Mouse (Mus musculus): Measurements from ENCODE around the gene Lhx8. TPM values are rescaled to one million over a fixed set of nuclear protein-coding genes. Genes with fewer than 3 reads are reported as not detected.

Gene Lhx8
- polyA plus RNA-seq, 1 experiment from 2014 or later: 0.27 TPM

DNA sequence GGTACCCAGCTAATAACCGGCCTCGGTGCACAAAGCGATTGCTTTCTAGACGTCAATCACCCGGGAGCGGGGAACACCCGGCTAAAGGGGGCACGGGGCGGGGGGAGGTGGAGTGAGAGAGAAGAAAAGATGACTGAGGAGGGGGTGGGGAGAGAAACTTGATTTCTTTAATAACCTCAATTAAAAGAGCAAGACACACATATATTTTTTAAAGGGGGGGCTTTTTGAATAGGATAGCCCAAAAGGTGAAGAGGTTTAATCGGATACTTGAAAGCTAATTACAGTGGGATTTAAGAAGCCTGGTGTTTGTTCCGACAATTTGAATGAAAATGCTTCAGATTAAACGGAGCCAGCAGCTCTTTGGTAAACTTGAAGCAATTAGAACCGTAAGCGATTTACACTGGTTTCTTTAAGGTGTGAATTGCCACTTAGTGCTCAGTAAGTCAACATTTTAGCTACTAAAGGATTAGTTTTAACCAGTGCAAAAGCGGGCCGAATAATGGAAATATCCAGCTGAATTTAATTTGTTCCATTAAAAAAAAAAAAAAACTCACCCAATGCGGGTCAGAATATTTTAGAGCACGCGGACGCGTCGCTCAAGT is 1.6 kb downstream of the Lhx8 start:
- Histone ChIP-seq H3K9me3 (ENCODE audit: control insufficient read depth, low read length) (no peaks in the 10 kb centered on the region), H3K9ac (ENCODE audit: low read length) (peak overlapping the region; percentile 26; the same call in 1 of the 2 replicates), H3K4me2 (ENCODE audit: low read depth) (peak overlapping the region; percentile 67), H3K27ac (ENCODE audit: low read depth, low read length) (no peak overlapping the region), H3K27me3 (ENCODE audit: control insufficient read depth, insufficient read depth, low read length) (peaks cover 83% of the 10 kb centered on the region), H3K36me3 (ENCODE audit: control insufficient read depth, insufficient read depth, low read length) (no peaks in the 10 kb centered on the region), H3K4me1 (ENCODE audit: control insufficient read depth, insufficient read depth, low read length) (peaks cover 15% of the 10 kb centered on the region), H3K4me3 (ENCODE audit: low read depth, low read length) (peak overlapping the region; percentile 35)
- ATAC-seq (ENCODE audit: insufficient read depth, low FRiP score, low TSS enrichment) (no peak), DNase-seq (ENCODE audit: low spot score) (no peak)
- WGBS: under 1% methylated on average over 22 of the region's 22 CpGs

DNA sequence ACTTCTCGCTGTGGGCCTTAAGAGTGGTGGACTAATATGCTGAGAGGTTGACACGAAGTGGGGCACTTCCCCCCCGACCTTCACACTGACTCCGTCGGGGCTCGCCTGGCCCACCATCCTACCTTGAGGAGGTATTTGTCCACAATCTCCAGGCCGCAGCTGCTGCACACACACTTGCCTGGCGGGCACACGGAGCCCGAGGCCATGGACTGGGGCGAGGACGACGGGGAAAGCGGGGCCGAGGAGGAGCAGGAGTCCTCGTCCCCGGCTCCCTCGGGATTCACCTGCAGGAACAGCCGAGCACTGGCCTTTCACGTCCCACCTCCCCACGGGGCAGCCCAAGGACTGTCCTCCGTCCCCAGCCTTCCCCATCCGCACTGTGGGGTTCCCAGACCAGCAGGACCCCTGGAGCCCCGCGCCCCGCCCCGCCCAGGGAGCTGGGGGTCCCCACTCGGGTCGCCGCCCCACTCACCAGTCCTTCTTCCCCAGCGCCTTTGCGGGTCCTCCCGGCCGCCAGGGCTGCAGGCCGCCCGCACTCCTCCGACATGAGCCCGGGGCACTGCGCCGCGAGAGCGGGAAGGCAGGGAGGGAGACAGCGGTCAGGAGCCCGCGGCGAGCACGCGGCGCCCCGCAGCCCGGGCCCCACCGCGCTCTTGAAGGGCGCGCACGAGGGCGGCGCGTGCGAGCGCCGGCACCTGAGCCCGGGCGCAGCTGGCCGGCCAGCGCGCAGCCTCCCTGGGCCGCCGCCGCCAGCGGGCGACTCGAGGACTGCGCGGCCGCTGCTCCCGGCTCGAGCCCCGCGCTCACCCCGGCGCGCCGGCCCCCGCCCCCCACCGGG is 2.4 kb downstream of the Lhx8 start:
- DNase-seq (ENCODE audit: low spot score): peak; percentile 76
- Histone ChIP-seq H3K27me3 (ENCODE audit: control insufficient read depth, insufficient read depth, low read length) (peaks cover 78% of the 10 kb centered on the region), H3K27ac (ENCODE audit: low read depth, low read length) (no peak overlapping the region), H3K36me3 (ENCODE audit: control insufficient read depth, insufficient read depth, low read length) (no peaks in the 10 kb centered on the region), H3K4me2 (ENCODE audit: low read depth) (peak overlapping the region; percentile 67), H3K9ac (ENCODE audit: low read length) (peak overlapping the region; percentile 26), H3K4me1 (ENCODE audit: control insufficient read depth, insufficient read depth, low read length) (peaks cover 15% of the 10 kb centered on the region), H3K4me3 (ENCODE audit: low read depth, low read length) (peak overlapping the region; percentile 35), H3K9me3 (ENCODE audit: control insufficient read depth, low read length) (no peaks in the 10 kb centered on the region)
- WGBS: under 1% methylated on average over 83 of the region's 86 CpGs
- ATAC-seq (ENCODE audit: insufficient read depth, low FRiP score, low TSS enrichment): peak; percentile 89

DNA sequence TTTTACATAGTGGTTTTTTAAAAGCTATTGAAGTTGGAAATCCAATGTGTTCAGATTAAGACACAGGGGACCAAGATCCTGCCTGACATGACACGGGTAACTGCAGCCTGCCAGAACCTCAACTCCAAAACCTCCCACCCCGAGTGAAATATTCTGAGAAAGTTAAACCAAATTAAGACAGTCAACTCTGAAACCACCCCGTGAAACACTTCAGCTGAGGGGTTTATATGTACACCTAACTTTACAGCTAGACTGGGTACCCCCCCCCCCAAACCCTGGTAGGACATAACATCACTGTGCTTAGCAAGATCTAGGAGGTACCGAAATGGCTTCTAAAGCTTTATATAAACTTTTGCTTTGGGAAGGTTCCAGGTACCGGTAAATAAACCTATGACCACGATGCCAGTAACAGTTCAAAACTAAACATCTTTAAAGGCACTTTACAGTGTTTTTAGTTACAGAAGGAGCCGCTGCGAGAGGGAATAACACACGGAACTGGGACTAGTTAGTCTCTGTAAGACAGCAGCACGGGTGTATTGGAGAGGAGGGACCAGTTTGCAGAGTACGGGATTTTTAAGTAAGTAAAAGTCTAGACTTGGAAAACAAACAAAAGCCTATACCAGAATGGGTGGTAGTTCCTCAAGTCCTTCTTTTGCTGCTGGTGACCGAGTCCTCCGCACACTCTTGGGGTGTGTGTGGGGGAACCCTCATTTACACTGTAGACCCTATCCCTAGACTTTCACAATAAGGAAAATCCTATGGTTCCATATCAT is 3.2 kb downstream of the Lhx8 start:
- no peak; the same call in 1 of the 2 replicates for ATAC-seq (ENCODE audit: insufficient read depth, low FRiP score, low TSS enrichment)
- H3K4me1 ChIP-seq (ENCODE audit: control insufficient read depth, insufficient read depth, low read length): peaks cover 15% of the 10 kb centered on the region
- WGBS: 2% methylated on average over 13 of the region's 13 CpGs
- peaks cover 70% of the 10 kb centered on the region for H3K27me3 ChIP-seq (ENCODE audit: control insufficient read depth, insufficient read depth, low read length)
- H3K4me2 ChIP-seq (ENCODE audit: low read depth): no peak overlapping the region
- H3K9ac ChIP-seq (ENCODE audit: low read length): no peak overlapping the region
- H3K36me3 ChIP-seq (ENCODE audit: control insufficient read depth, insufficient read depth, low read length): no peaks in the 10 kb centered on the region
- DNase-seq (ENCODE audit: low spot score): peak; percentile 41
- H3K4me3 ChIP-seq (ENCODE audit: low read depth, low read length): no peak overlapping the region
- no peaks in the 10 kb centered on the region for H3K9me3 ChIP-seq (ENCODE audit: control insufficient read depth, low read length)
- no peak overlapping the region for H3K27ac ChIP-seq (ENCODE audit: low read depth, low read length)

DNA sequence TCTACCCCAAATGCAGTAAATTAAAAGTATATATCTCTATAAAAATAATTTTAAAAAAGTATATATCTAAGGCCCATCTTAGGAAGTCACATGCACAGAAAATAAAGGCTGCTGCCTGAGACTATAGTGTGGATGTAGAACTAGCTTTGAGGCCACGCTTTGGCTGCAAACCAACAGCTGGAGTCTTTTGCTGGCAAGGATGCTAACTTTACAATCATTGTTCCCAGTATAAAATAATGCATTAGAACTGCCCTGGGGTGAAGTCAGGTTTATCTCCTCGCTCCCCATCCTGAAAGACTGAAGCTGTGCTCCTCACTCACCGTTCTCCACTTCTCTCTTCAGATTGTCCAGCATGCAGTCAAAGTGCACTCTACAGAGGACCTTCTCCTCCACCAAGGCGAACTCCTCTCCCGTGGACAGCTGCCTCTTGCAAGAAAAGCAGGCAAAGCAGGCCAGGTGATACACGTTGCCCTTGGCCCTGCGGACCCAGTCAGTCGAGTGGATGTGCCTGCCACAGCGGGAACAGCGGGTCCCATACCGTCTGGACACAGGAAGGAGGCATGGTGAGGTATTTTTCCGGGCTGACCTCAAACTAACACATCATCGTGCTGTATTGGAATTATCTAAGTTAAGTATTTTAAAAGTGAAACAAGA is 8.4 kb downstream of the Lhx8 start:
- DNase-seq (ENCODE audit: low spot score): no peak
- 70% methylated on average over 13 of the region's 13 CpGs for WGBS
- Histone ChIP-seq H3K9ac (ENCODE audit: low read length) (no peak overlapping the region), H3K27me3 (ENCODE audit: control insufficient read depth, insufficient read depth, low read length) (peaks cover 24% of the 10 kb centered on the region), H3K36me3 (ENCODE audit: control insufficient read depth, insufficient read depth, low read length) (no peaks in the 10 kb centered on the region), H3K4me1 (ENCODE audit: control insufficient read depth, insufficient read depth, low read length) (no peaks in the 10 kb centered on the region), H3K27ac (ENCODE audit: low read depth, low read length) (no peak overlapping the region), H3K9me3 (ENCODE audit: control insufficient read depth, low read length) (no peaks in the 10 kb centered on the region), H3K4me2 (ENCODE audit: low read depth) (no peak overlapping the region), H3K4me3 (ENCODE audit: low read depth, low read length) (no peak overlapping the region)
- no peak for ATAC-seq (ENCODE audit: insufficient read depth, low FRiP score, low TSS enrichment)

DNA sequence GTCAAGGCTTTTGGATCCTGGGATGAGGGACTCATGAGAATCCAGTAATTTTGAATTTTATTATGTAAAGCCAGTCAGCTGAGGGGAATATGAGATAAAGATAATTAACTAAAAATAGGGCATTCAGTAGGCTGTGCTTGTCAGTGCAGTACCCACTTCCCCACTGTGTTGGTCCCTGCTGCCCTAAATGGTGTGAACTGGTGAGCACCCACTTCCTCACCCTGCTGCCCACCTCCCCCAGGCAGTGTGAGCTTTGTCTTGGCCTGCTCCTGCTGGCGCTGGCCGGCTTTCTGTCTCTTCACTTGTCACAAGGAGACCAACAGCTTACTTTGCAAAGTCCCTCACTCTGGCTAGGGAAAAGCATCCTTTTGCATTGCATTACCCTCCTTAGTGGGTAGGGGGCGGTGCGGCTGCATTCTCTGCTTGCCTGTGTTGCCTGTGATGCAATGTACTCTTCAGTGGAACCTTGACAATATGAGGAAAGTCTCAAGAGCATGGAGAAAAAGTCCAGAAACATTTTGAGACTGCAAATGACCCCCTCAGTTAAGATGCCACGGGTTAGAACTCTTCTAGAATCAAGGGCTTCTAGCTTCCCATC is 12.7 kb downstream of the Lhx8 start:
- ATAC-seq (ENCODE audit: insufficient read depth, low FRiP score, low TSS enrichment) (no peak), DNase-seq (ENCODE audit: low spot score) (no peak)
- Histone ChIP-seq H3K4me3 (ENCODE audit: low read depth, low read length) (no peak overlapping the region), H3K4me1 (ENCODE audit: control insufficient read depth, insufficient read depth, low read length) (no peaks in the 10 kb centered on the region), H3K27ac (ENCODE audit: low read depth, low read length) (no peak overlapping the region), H3K4me2 (ENCODE audit: low read depth) (no peak overlapping the region), H3K9me3 (ENCODE audit: control insufficient read depth, low read length) (no peaks in the 10 kb centered on the region), H3K27me3 (ENCODE audit: control insufficient read depth, insufficient read depth, low read length) (0 out of 2 replicates have a peak, but pooled peaks cover 3% of the 10 kb centered on the region), H3K9ac (ENCODE audit: low read length) (no peak overlapping the region), H3K36me3 (ENCODE audit: control insufficient read depth, insufficient read depth, low read length) (no peaks in the 10 kb centered on the region)
- 20% methylated on average over 5 of the region's 5 CpGs for WGBS

DNA sequence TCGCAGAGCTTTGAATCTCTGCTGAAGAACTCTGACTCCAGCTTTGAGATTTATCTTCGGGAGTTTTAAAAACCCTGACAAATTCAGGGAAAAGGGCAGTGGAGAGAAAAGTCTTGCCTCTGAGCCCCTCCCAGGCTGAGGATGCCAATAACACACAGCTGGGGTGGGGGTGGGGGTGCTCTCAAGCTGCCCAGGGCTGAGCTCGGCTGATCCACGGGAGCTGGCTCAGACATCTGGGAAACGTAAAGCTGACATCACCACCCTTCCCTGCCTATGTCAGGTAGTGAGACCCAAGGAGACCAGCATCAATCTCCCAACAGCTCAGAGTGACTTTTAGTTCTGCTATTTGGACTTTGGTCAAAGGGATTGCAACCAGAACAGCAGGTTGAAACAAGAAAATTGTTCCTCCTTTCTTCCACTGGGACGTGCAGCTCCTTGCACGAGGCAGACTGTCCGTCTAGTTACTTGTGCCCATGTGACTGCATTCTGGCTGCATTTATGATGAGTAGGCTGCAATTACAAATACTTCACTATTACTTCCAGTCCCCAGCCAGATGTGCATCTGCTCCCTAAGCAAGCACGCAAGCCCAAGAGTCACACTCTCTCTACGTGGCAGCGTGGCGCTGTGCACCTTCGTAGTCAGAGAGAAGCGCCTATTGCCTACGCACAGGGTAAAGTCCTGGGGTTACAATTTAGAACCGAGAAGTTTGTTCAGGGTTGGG is 25.1 kb downstream of the Lhx8 start:
- DNase-seq (ENCODE audit: low spot score) (no peak), ATAC-seq (ENCODE audit: insufficient read depth, low FRiP score, low TSS enrichment) (no peak)
- Histone ChIP-seq H3K36me3 (ENCODE audit: control insufficient read depth, insufficient read depth, low read length) (no peaks in the 10 kb centered on the region), H3K27me3 (ENCODE audit: control insufficient read depth, insufficient read depth, low read length) (no peaks in the 10 kb centered on the region), H3K9ac (ENCODE audit: low read length) (no peak overlapping the region), H3K27ac (ENCODE audit: low read depth, low read length) (no peak overlapping the region), H3K4me3 (ENCODE audit: low read depth, low read length) (no peak overlapping the region), H3K9me3 (ENCODE audit: control insufficient read depth, low read length) (no peaks in the 10 kb centered on the region), H3K4me1 (ENCODE audit: control insufficient read depth, insufficient read depth, low read length) (no peaks in the 10 kb centered on the region), H3K4me2 (ENCODE audit: low read depth) (no peak overlapping the region)
- 69% methylated on average over 16 of the region's 16 CpGs for WGBS

DNA sequence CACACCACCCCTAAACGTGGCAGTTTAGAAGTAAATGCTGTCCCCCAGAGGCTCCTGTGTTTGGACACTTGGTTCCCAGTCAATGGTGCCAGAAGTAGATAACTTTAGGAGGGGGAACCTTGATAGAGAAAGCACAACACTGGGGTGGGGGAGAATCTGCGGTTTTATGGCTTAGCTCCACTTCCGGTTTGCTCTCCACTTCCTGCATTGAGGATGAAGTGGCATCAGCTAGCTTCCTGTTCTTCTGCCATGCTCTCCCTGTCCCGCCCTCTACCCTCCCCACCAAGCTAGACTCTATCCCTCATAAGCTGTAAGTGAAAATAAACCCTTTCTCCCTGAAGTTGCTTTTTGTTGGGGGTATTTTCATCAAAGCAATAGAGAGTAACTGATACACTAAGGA is 29.4 kb downstream of the Lhx8 start:
- WGBS: 78% methylated on average over 4 of the region's 4 CpGs
- no peaks in the 10 kb centered on the region for H3K36me3 ChIP-seq (ENCODE audit: control insufficient read depth, insufficient read depth, low read length)
- no peak overlapping the region for H3K4me2 ChIP-seq (ENCODE audit: low read depth)
- H3K9me3 ChIP-seq (ENCODE audit: control insufficient read depth, low read length): no peaks in the 10 kb centered on the region
- DNase-seq (ENCODE audit: low spot score) (no peak), ATAC-seq (ENCODE audit: insufficient read depth, low FRiP score, low TSS enrichment) (no peak)
- no peak overlapping the region for H3K9ac ChIP-seq (ENCODE audit: low read length)
- no peak overlapping the region for H3K4me3 ChIP-seq (ENCODE audit: low read depth, low read length)
- H3K27ac ChIP-seq (ENCODE audit: low read depth, low read length): no peak overlapping the region
- no peaks in the 10 kb centered on the region for H3K27me3 ChIP-seq (ENCODE audit: control insufficient read depth, insufficient read depth, low read length)
- no peaks in the 10 kb centered on the region for H3K4me1 ChIP-seq (ENCODE audit: control insufficient read depth, insufficient read depth, low read length)

DNA sequence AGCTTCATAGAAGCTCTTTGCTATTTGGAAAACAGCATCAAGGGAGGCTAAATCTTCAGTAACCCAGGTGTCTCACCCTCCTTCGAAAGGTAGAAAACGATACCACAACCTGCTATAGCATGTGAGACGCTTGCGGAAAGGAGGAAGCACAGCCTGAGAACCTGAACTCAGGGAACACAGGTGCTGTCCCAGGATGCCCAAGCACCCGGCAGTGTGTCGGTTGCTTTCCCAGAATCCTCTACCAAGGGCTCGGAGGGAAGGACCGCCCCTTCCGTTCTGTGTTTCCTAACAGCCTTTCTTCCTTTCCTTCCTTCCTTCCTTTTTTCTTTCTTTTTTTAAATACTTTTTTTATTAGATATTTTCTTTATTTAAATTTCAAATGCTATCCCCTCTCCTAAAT is 30.5 kb downstream of the Lhx8 start:
- Histone ChIP-seq H3K36me3 (ENCODE audit: control insufficient read depth, insufficient read depth, low read length) (no peaks in the 10 kb centered on the region), H3K4me1 (ENCODE audit: control insufficient read depth, insufficient read depth, low read length) (no peaks in the 10 kb centered on the region), H3K9ac (ENCODE audit: low read length) (no peak overlapping the region), H3K4me2 (ENCODE audit: low read depth) (no peak overlapping the region), H3K27me3 (ENCODE audit: control insufficient read depth, insufficient read depth, low read length) (no peaks in the 10 kb centered on the region), H3K9me3 (ENCODE audit: control insufficient read depth, low read length) (no peaks in the 10 kb centered on the region), H3K27ac (ENCODE audit: low read depth, low read length) (no peak overlapping the region), H3K4me3 (ENCODE audit: low read depth, low read length) (no peak overlapping the region)
- ATAC-seq (ENCODE audit: insufficient read depth, low FRiP score, low TSS enrichment) (no peak), DNase-seq (ENCODE audit: low spot score) (no peak)
- 92% methylated on average over 9 of the region's 9 CpGs for WGBS
